Mouse (Mus musculus) liver, embryonic 14.5 days (tissue): ENCODE results near the gene Nup93. TPM values are rescaled to one million over a fixed set of nuclear protein-coding genes. Genes with fewer than 3 reads are reported as not detected.

Experiments used
- ATAC-seq: fragments of 200-750 bp; cut with Nextera tagmentation; 2 replicates; pipeline ENCODE4 v1.8.0; 2017; ENCODE audit warnings: moderate number of reproducible peaks, mild to moderate bottlenecking, moderate library complexity; ENCODE audit not compliant: insufficient read depth
- DNase-seq, 3 experiments: peaks; one replicate each; pipeline ENCODE4 v3.0.0-alpha.2; 2012 to 2013; ENCODE audit warnings: low read depth in 3 of 3, low spot score in 3 of 3
- H3K27ac ChIP-seq: fragments of 300-500 bp; sonication (generic); 2 replicates; pipeline ENCODE4 v1.5.1; 2014; ENCODE audit warnings: moderate library complexity, mild to moderate bottlenecking, control low read depth, inconsistent platforms
- H3K27me3 ChIP-seq: fragments of 300-500 bp; sonication (generic); 2 replicates; pipeline ENCODE4 v1.6.1; 2014; ENCODE audit warnings: mild to moderate bottlenecking, low read length, moderate library complexity; ENCODE audit not compliant: control insufficient read depth, insufficient read depth
- H3K36me3 ChIP-seq: fragments of 300-500 bp; sonication (generic); replicated peaks from 2 replicates; pipeline ENCODE4 v1.6.1; 2014; ENCODE audit warnings: low read depth; ENCODE audit not compliant: control insufficient read depth, insufficient read depth
- H3K4me1 ChIP-seq, 2 experiments: fragments of 200-500 bp in 1 of 2; fragments of 300-500 bp in 1 of 2; sonication (generic) in 1 of 2; replicated peaks; 2 replicates each; pipeline ENCODE4 v1.6.1; 2012 to 2014; ENCODE audit warnings: antibody characterized with exemption in 1 of 2, inconsistent platforms in 1 of 2, low read length in 1 of 2; ENCODE audit not compliant: control insufficient read depth in 2 of 2, insufficient read depth in 2 of 2
- H3K4me2 ChIP-seq: fragments of 300-500 bp; sonication (generic); 2 replicates; pipeline ENCODE4 v1.6.1; 2014; ENCODE audit warnings: low read depth, mild to moderate bottlenecking, control low read depth, moderate library complexity
- H3K4me3 ChIP-seq, 2 experiments: fragments of 200-500 bp in 1 of 2; fragments of 300-500 bp in 1 of 2; sonication (generic) in 1 of 2; 2 replicates each; pipeline ENCODE4 v1.5.1; 2012 to 2014; ENCODE audit warnings: low read depth in 2 of 2, low read length in 2 of 2, mild to moderate bottlenecking in 2 of 2, control low read depth in 1 of 2, inconsistent platforms in 1 of 2, moderate library complexity in 1 of 2; ENCODE audit not compliant: insufficient read depth in 1 of 2
- H3K9ac ChIP-seq: fragments of 300-500 bp; sonication (generic); replicated peaks from 2 replicates; pipeline ENCODE4 v1.6.1; 2014; ENCODE audit warnings: mild to moderate bottlenecking, control low read depth, moderate library complexity
- H3K9me3 ChIP-seq: fragments of 300-500 bp; sonication (generic); 2 replicates; pipeline ENCODE4 v1.6.1; 2016; ENCODE audit warnings: low read length, mixed read lengths; ENCODE audit not compliant: control insufficient read depth
- CTCF ChIP-seq: IDR thresholded peaks from 2 replicates; pipeline ENCODE4 v1.5.1; 2016; ENCODE audit warnings: antibody characterized with exemption, low read depth, control low read depth
- EP300 ChIP-seq: IDR thresholded peaks from 2 replicates; pipeline ENCODE4 v1.6.1; 2016; ENCODE audit warnings: antibody characterized with exemption, low read depth
- WGBS: fragments of 180-500 bp; shearing (Covaris S2); extraction: QIAGEN DNeasy Blood & Tissue Kit; methylation state at CpG from one replicate; pipeline ENCODE4 v1.1.7; 2014; ENCODE audit not compliant: insufficient replicate concordance; 5-methylcytosine and 5-hydroxymethylcytosine counted together
- polyA plus RNA-seq, 2 experiments: library from polyadenylated mRNA; depleted of rRNA in 1 of 2; stranded (reverse) in 1 of 2; unstranded in 1 of 2; fragments of >200 nt; fragmentation: Nextera tagmentation in 1 of 2; extraction: Ambion mirVana in 1 of 2; gene quantifications; 2 replicates each; pipeline versions ENCODE4 v1.2.1 to v1.2.3; 2012 to 2014

Nup93 gene
- polyA plus RNA-seq, 2 experiments: 28.2 to 38.7 TPM

- Histone ChIP-seq H3K9ac (no peak overlapping the region), H3K36me3 (no peaks in the 10 kb centered on the region), H3K9me3 (no peaks in the 10 kb centered on the region), H3K27me3 (no peaks in the 10 kb centered on the region), H3K4me3 (no peak overlapping the region), H3K4me1 (no peaks in the 10 kb centered on the region), H3K27ac (no peak overlapping the region), H3K4me2 (no peak overlapping the region)
- no peak for TF ChIP-seq CTCF
- no peak for TF ChIP-seq EP300
- ATAC-seq (no peak), DNase-seq (no peak)
- WGBS: 79% methylated on average over 10 of the region's 10 CpGs
These were observed 52.2 kb downstream of the Nup93 start for GRCm38 (mm10) chr8:94266344-94267191.

GRCm38 (mm10) chr8:94268359-94268890 is 54.1 kb downstream of the Nup93 start:
- H3K36me3 ChIP-seq: no peaks in the 10 kb centered on the region
- TF ChIP-seq EP300: no peak
- TF ChIP-seq CTCF: no peak
- no peak for DNase-seq
- no peak for ATAC-seq
- H3K4me2 ChIP-seq: no peak overlapping the region
- H3K4me3 ChIP-seq: no peak overlapping the region
- no peak overlapping the region for H3K9ac ChIP-seq
- H3K27ac ChIP-seq: no peak overlapping the region
- H3K27me3 ChIP-seq: no peaks in the 10 kb centered on the region
- 68% methylated on average over 3 of the region's 3 CpGs for WGBS
- no peaks in the 10 kb centered on the region; a peak in 1 of 4 replicates for H3K4me1 ChIP-seq
- H3K9me3 ChIP-seq: no peaks in the 10 kb centered on the region

- WGBS: 72% methylated on average over 7 of the region's 7 CpGs
- H3K27me3 ChIP-seq: no peaks in the 10 kb centered on the region
- no peaks in the 10 kb centered on the region; a peak in 1 of 4 replicates for H3K4me1 ChIP-seq
- H3K27ac ChIP-seq: no peak overlapping the region
- no peak overlapping the region for H3K4me2 ChIP-seq
- H3K36me3 ChIP-seq: no peaks in the 10 kb centered on the region
- H3K9ac ChIP-seq: no peak overlapping the region
- H3K9me3 ChIP-seq: no peaks in the 10 kb centered on the region
- DNase-seq: no peak
- ATAC-seq: no peak
- no peak overlapping the region for H3K4me3 ChIP-seq
- TF ChIP-seq EP300 (no peak), CTCF (no peak)
These were observed 55.9 kb downstream of the Nup93 start for GRCm38 (mm10) chr8:94270309-94270708.

GRCm38 (mm10) chr8:94271102-94271501 is 56.7 kb downstream of the Nup93 start:
- no peak overlapping the region for H3K4me2 ChIP-seq
- no peak overlapping the region for H3K4me3 ChIP-seq
- H3K27ac ChIP-seq: no peak overlapping the region
- no peak overlapping the region for H3K9ac ChIP-seq
- TF ChIP-seq EP300 (no peak), CTCF (no peak)
- no peaks in the 10 kb centered on the region for H3K27me3 ChIP-seq
- H3K9me3 ChIP-seq: no peaks in the 10 kb centered on the region
- 83% methylated on average over 7 of the region's 7 CpGs for WGBS
- ATAC-seq (no peak), DNase-seq (no peak)
- H3K4me1 ChIP-seq: no peaks in the 10 kb centered on the region; a peak in 1 of 4 replicates
- no peaks in the 10 kb centered on the region for H3K36me3 ChIP-seq

- Histone ChIP-seq H3K27ac (no peak overlapping the region), H3K4me2 (no peak overlapping the region), H3K9me3 (no peaks in the 10 kb centered on the region), H3K9ac (no peak overlapping the region), H3K4me3 (no peak overlapping the region), H3K27me3 (no peaks in the 10 kb centered on the region), H3K4me1 (no peaks in the 10 kb centered on the region; a peak in 1 of 4 replicates), H3K36me3 (no peaks in the 10 kb centered on the region)
- no peak for TF ChIP-seq CTCF
- no peak for TF ChIP-seq EP300
- ATAC-seq (no peak), DNase-seq (no peak)
- 31% methylated on average over 3 of the region's 3 CpGs for WGBS
These were observed 58.2 kb downstream of the Nup93 start for GRCm38 (mm10) chr8:94272612-94273011.
